Mouse (Mus musculus): Measurements from ENCODE around the gene Arid4a. TPM values are rescaled to one million over a fixed set of nuclear protein-coding genes. Genes with fewer than 3 reads are reported as not detected.
A peak's percentile ranks its signal among the peaks of the same experiment; 100 is the strongest.

The Arid4a gene
- polyA plus RNA-seq, 1 experiment from 2014 or later: 44.7 TPM

- H3K36me3 ChIP-seq (ENCODE audit: control insufficient read depth, insufficient read depth, low read length): peaks cover 53% of the 10 kb centered on the region
- no peak for DNase-seq
- H3K9me3 ChIP-seq (ENCODE audit: control insufficient read depth, low read length): no peaks in the 10 kb centered on the region
- peaks cover 1% of the 10 kb centered on the region; the same call in 1 of the 2 replicates for H3K4me1 ChIP-seq (ENCODE audit: control insufficient read depth, insufficient read depth, low read length)
- H3K9ac ChIP-seq (replicated peaks; ENCODE audit: low read length): no peak overlapping the region
- no peak overlapping the region for H3K4me2 ChIP-seq (ENCODE audit: low read length)
- no peaks in the 10 kb centered on the region for H3K27me3 ChIP-seq (ENCODE audit: control insufficient read depth, insufficient read depth, low read length)
- no peak overlapping the region for H3K4me3 ChIP-seq (replicated peaks; ENCODE audit: low read depth, low read length)
- WGBS: 97% methylated on average over 1 of the region's 1 CpGs
- no peak for ATAC-seq (ENCODE audit: low FRiP score, low TSS enrichment)
- H3K27ac ChIP-seq (replicated peaks; ENCODE audit: low read depth, low read length): no peak overlapping the region
These were observed 26.7 kb downstream of the Arid4a start for GRCm38 (mm10) chr12:71042451-71042850.

DNA sequence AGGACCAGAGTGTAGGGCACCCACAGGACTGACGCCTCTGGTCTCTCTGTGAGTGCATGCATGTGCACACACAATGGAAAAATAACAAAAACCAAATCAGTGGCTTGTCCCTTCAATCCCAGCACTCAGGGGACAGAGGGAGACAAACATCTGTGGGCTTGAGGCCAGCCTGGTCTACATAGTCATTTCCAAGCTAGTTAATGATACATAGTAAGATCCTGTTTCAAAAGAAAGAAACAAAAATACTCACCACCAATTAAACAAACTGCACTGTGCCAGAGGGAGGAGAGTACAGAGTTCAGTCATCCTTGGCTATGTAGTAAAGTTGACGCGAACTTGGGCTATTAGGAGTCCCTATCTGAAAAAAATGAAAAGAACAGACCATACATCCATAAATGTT, 27.8 kb downstream of the Arid4a start:
- no peak overlapping the region for H3K4me2 ChIP-seq (ENCODE audit: low read length)
- ATAC-seq (ENCODE audit: low FRiP score, low TSS enrichment) (no peak), DNase-seq (no peak)
- 91% methylated on average over 3 of the region's 3 CpGs for WGBS
- no peak overlapping the region for H3K4me3 ChIP-seq (replicated peaks; ENCODE audit: low read depth, low read length)
- peaks cover 4% of the 10 kb centered on the region; the same call in 1 of the 2 replicates for H3K4me1 ChIP-seq (ENCODE audit: control insufficient read depth, insufficient read depth, low read length)
- H3K9ac ChIP-seq (replicated peaks; ENCODE audit: low read length): no peak overlapping the region
- peaks cover 43% of the 10 kb centered on the region for H3K36me3 ChIP-seq (ENCODE audit: control insufficient read depth, insufficient read depth, low read length)
- H3K27me3 ChIP-seq (ENCODE audit: control insufficient read depth, insufficient read depth, low read length): no peaks in the 10 kb centered on the region
- no peak overlapping the region for H3K27ac ChIP-seq (replicated peaks; ENCODE audit: low read depth, low read length)
- H3K9me3 ChIP-seq (ENCODE audit: control insufficient read depth, low read length): no peaks in the 10 kb centered on the region

GRCm38 (mm10) chr12:71044488-71044887, 28.7 kb downstream of the Arid4a start:
- 94% methylated on average over 2 of the region's 2 CpGs for WGBS
- no peak overlapping the region for H3K4me2 ChIP-seq (ENCODE audit: low read length)
- H3K27ac ChIP-seq (replicated peaks; ENCODE audit: low read depth, low read length): no peak overlapping the region
- no peak overlapping the region for H3K9ac ChIP-seq (replicated peaks; ENCODE audit: low read length)
- no peak for DNase-seq
- H3K36me3 ChIP-seq (ENCODE audit: control insufficient read depth, insufficient read depth, low read length): peaks cover 36% of the 10 kb centered on the region
- no peaks in the 10 kb centered on the region for H3K27me3 ChIP-seq (ENCODE audit: control insufficient read depth, insufficient read depth, low read length)
- H3K4me1 ChIP-seq (ENCODE audit: control insufficient read depth, insufficient read depth, low read length): peaks cover 12% of the 10 kb centered on the region; the same call in 1 of the 2 replicates
- ATAC-seq (ENCODE audit: low FRiP score, low TSS enrichment): no peak
- no peaks in the 10 kb centered on the region for H3K9me3 ChIP-seq (ENCODE audit: control insufficient read depth, low read length)
- H3K4me3 ChIP-seq (replicated peaks; ENCODE audit: low read depth, low read length): no peak overlapping the region

DNA sequence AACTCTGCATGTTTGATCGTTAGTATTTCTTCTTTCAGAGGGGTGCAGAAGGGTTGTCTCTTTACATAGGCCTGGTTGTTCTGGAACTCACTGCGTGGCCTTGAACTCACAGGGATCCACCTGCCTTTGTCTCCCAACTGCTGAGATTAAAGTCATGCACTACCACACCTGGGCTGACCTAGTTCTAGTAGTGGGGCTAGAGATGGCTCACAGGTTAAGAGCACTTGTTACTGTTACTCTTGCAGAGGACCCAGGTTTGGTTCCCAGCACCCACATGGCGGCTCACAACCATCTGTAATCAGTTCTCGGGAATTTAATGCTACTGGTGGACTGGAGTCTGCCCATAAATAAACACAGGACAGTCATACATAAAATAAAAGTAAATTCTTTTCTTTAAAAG, 30.7 kb downstream of the Arid4a start:
- H3K4me1 ChIP-seq (ENCODE audit: control insufficient read depth, insufficient read depth, low read length): peaks cover 22% of the 10 kb centered on the region
- no peak overlapping the region for H3K27ac ChIP-seq (replicated peaks; ENCODE audit: low read depth, low read length)
- 95% methylated on average over 4 of the region's 4 CpGs for WGBS
- no peak overlapping the region for H3K4me2 ChIP-seq (ENCODE audit: low read length)
- H3K27me3 ChIP-seq (ENCODE audit: control insufficient read depth, insufficient read depth, low read length): no peaks in the 10 kb centered on the region
- H3K9me3 ChIP-seq (ENCODE audit: control insufficient read depth, low read length): no peaks in the 10 kb centered on the region
- H3K36me3 ChIP-seq (ENCODE audit: control insufficient read depth, insufficient read depth, low read length): peaks cover 19% of the 10 kb centered on the region
- H3K9ac ChIP-seq (replicated peaks; ENCODE audit: low read length): no peak overlapping the region
- DNase-seq: no peak
- no peak overlapping the region for H3K4me3 ChIP-seq (replicated peaks; ENCODE audit: low read depth, low read length)
- ATAC-seq (ENCODE audit: low FRiP score, low TSS enrichment): no peak

DNA sequence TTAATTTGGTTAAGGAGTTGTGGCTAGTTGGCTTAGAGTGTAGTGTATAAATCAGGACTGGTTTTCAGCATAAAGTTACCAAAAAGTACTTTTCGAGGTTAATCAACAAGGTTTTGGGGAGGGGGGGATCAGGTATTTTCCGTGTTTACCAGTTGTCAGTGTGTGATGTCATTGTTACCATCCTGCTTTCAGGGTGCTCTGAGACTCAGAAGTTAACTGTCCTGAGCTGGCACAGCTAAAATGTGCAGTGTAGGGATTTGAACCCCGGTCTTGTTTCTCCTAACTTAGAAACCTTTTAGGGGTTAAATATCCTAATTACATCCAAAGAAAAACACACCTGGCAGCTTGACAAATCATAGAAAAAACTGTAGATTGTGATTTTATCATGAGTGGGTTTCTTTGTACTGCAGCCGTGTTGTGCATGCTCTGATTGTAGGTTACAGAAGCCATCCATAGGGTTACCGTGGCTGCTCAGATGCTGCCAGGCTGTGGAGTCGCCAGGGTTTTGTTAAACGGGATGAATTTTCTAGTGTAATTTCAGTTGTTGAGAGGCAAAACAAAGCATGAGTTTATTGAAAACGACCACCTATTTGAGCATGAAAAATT, 31.8 kb downstream of the Arid4a start:
- Histone ChIP-seq H3K4me2 (ENCODE audit: low read length) (peak overlapping the region; percentile 78), H3K4me1 (ENCODE audit: control insufficient read depth, insufficient read depth, low read length) (peaks cover 22% of the 10 kb centered on the region), H3K4me3 (replicated peaks; ENCODE audit: low read depth, low read length) (peak overlapping the region; percentile 43), H3K9ac (replicated peaks; ENCODE audit: low read length) (peak overlapping the region; percentile 55), H3K9me3 (ENCODE audit: control insufficient read depth, low read length) (no peaks in the 10 kb centered on the region), H3K36me3 (ENCODE audit: control insufficient read depth, insufficient read depth, low read length) (peaks cover 8% of the 10 kb centered on the region; the same call in 1 of the 2 replicates), H3K27me3 (ENCODE audit: control insufficient read depth, insufficient read depth, low read length) (no peaks in the 10 kb centered on the region), H3K27ac (replicated peaks; ENCODE audit: low read depth, low read length) (peak overlapping the region; percentile 95)
- ATAC-seq (ENCODE audit: low FRiP score, low TSS enrichment) (peak; percentile 76; the same call in 1 of the 2 replicates), DNase-seq (no peak)
- 33% methylated on average over 8 of the region's 8 CpGs for WGBS

- Histone ChIP-seq H3K4me2 (ENCODE audit: low read length) (peak overlapping the region; percentile 78), H3K27ac (replicated peaks; ENCODE audit: low read depth, low read length) (peak overlapping the region; percentile 95), H3K36me3 (ENCODE audit: control insufficient read depth, insufficient read depth, low read length) (peaks cover 8% of the 10 kb centered on the region; the same call in 1 of the 2 replicates), H3K9me3 (ENCODE audit: control insufficient read depth, low read length) (no peaks in the 10 kb centered on the region), H3K4me1 (ENCODE audit: control insufficient read depth, insufficient read depth, low read length) (peaks cover 22% of the 10 kb centered on the region), H3K9ac (replicated peaks; ENCODE audit: low read length) (peak overlapping the region; percentile 55), H3K27me3 (ENCODE audit: control insufficient read depth, insufficient read depth, low read length) (no peaks in the 10 kb centered on the region), H3K4me3 (replicated peaks; ENCODE audit: low read depth, low read length) (peak overlapping the region; percentile 43)
- ATAC-seq (ENCODE audit: low FRiP score, low TSS enrichment): peak; percentile 94
- WGBS: 3% methylated on average over 7 of the region's 7 CpGs
- DNase-seq: peak; percentile 99
These were observed 32.3 kb downstream of the Arid4a start for GRCm38 (mm10) chr12:71048117-71048516.

- DNase-seq (no peak), ATAC-seq (ENCODE audit: low FRiP score, low TSS enrichment) (no peak)
- Histone ChIP-seq H3K9ac (replicated peaks; ENCODE audit: low read length) (peak overlapping the region; percentile 55), H3K36me3 (ENCODE audit: control insufficient read depth, insufficient read depth, low read length) (peaks cover 8% of the 10 kb centered on the region; the same call in 1 of the 2 replicates), H3K27me3 (ENCODE audit: control insufficient read depth, insufficient read depth, low read length) (no peaks in the 10 kb centered on the region), H3K4me2 (ENCODE audit: low read length) (peak overlapping the region; percentile 78), H3K4me1 (ENCODE audit: control insufficient read depth, insufficient read depth, low read length) (peaks cover 22% of the 10 kb centered on the region), H3K4me3 (replicated peaks; ENCODE audit: low read depth, low read length) (peak overlapping the region; percentile 43), H3K27ac (replicated peaks; ENCODE audit: low read depth, low read length) (peak overlapping the region; percentile 95), H3K9me3 (ENCODE audit: control insufficient read depth, low read length) (no peaks in the 10 kb centered on the region)
- WGBS: 46% methylated on average over 1 of the region's 1 CpGs
These were observed 32.8 kb downstream of the Arid4a start for GRCm38 (mm10) chr12:71048561-71048960.

- Histone ChIP-seq H3K4me1 (ENCODE audit: control insufficient read depth, insufficient read depth, low read length) (peaks cover 22% of the 10 kb centered on the region), H3K27ac (replicated peaks; ENCODE audit: low read depth, low read length) (peak overlapping the region; percentile 95), H3K36me3 (ENCODE audit: control insufficient read depth, insufficient read depth, low read length) (peaks cover 8% of the 10 kb centered on the region; the same call in 1 of the 2 replicates), H3K27me3 (ENCODE audit: control insufficient read depth, insufficient read depth, low read length) (no peaks in the 10 kb centered on the region), H3K4me3 (replicated peaks; ENCODE audit: low read depth, low read length) (peak overlapping the region; percentile 43), H3K9ac (replicated peaks; ENCODE audit: low read length) (peak overlapping the region; percentile 55), H3K9me3 (ENCODE audit: control insufficient read depth, low read length) (no peaks in the 10 kb centered on the region), H3K4me2 (ENCODE audit: low read length) (peak overlapping the region; percentile 78)
- 80% methylated on average over 10 of the region's 10 CpGs for WGBS
- ATAC-seq (ENCODE audit: low FRiP score, low TSS enrichment): no peak
- DNase-seq: peak; percentile 40
These were observed 33.9 kb downstream of the Arid4a start for GRCm38 (mm10) chr12:71049596-71050265.
